Mouse (Mus musculus) liver, adult 2 months (tissue): ENCODE measurements around the gene Gm128. TPM values are rescaled to one million over a fixed set of nuclear protein-coding genes. Genes with fewer than 3 reads are reported as not detected.

Source experiments
- DNase-seq: peaks from one replicate; pipeline ENCODE4 v3.0.0-alpha.2; 2011; ENCODE audit warnings: low read depth, low spot score; ENCODE audit errors: extremely low read depth
- H3K27ac ChIP-seq: fragments of 200-500 bp; replicated peaks from 2 replicates; pipeline ENCODE4 v1.5.1; 2012; ENCODE audit warnings: low read depth, mild to moderate bottlenecking, control low read depth, inconsistent platforms, low read length; ENCODE audit not compliant: insufficient read depth
- H3K27me3 ChIP-seq: fragments of 200-500 bp; 2 replicates; pipeline ENCODE4 v1.6.1; 2012; ENCODE audit warnings: mild to moderate bottlenecking, moderate library complexity, low read length, inconsistent platforms; ENCODE audit not compliant: control insufficient read depth, insufficient read depth
- H3K36me3 ChIP-seq: fragments of 200-500 bp; 2 replicates; pipeline ENCODE4 v1.6.1; 2012; ENCODE audit warnings: low read length, inconsistent platforms; ENCODE audit not compliant: control insufficient read depth, insufficient read depth
- H3K4me1 ChIP-seq: fragments of 200-500 bp; 2 replicates; pipeline ENCODE4 v1.6.1; 2011; ENCODE audit warnings: low read length; ENCODE audit not compliant: control insufficient read depth, insufficient read depth
- H3K4me3 ChIP-seq: fragments of 200-500 bp; 2 replicates; pipeline ENCODE4 v1.5.1; 2011; ENCODE audit warnings: low read depth, mild to moderate bottlenecking, control low read depth, low read length, moderate library complexity; ENCODE audit not compliant: insufficient read depth
- H3K79me2 ChIP-seq: fragments of 200-500 bp; 2 replicates; pipeline ENCODE4 v1.6.1; 2012; ENCODE audit warnings: inconsistent platforms, mild to moderate bottlenecking, low read length, moderate library complexity; ENCODE audit not compliant: control insufficient read depth, insufficient read depth
- H3K9ac ChIP-seq: fragments of 200-500 bp; 2 replicates; pipeline ENCODE4 v1.6.1; 2012; ENCODE audit warnings: low read depth, mild to moderate bottlenecking, control low read depth, inconsistent platforms, low read length
- CTCF ChIP-seq: fragments of 200-500 bp; IDR thresholded peaks from 2 replicates; pipeline ENCODE4 v1.5.1; 2011; ENCODE audit warnings: low read depth, low read length, control low read depth
- POLR2A ChIP-seq: fragments of 200-500 bp; IDR thresholded peaks from 2 replicates; pipeline ENCODE4 v1.6.1; 2011; ENCODE audit warnings: low read length, control low read depth; ENCODE audit not compliant: insufficient read depth; ENCODE audit errors: extremely low read depth
- WGBS: fragments of 180-500 bp; shearing (Covaris S2); methylation state at CpG from one replicate; pipeline ENCODE4 v1.1.7; 2018; 5-methylcytosine and 5-hydroxymethylcytosine counted together
- polyA plus RNA-seq: library from polyadenylated mRNA; depleted of rRNA; stranded (reverse); fragments of >200 nt; gene quantifications from 2 replicates; pipeline ENCODE4 v1.2.3, GENCODE M21; 2012
- total RNA-seq: library from RNA; depleted of rRNA; stranded (reverse); fragments of >200 nt; gene quantifications from 2 replicates; pipeline ENCODE4 v1.2.3, GENCODE M21; 2014

The Gm128 gene
- total and polyA plus RNA-seq, 2 experiments: 0.09 TPM; not detected in 1

DNA sequence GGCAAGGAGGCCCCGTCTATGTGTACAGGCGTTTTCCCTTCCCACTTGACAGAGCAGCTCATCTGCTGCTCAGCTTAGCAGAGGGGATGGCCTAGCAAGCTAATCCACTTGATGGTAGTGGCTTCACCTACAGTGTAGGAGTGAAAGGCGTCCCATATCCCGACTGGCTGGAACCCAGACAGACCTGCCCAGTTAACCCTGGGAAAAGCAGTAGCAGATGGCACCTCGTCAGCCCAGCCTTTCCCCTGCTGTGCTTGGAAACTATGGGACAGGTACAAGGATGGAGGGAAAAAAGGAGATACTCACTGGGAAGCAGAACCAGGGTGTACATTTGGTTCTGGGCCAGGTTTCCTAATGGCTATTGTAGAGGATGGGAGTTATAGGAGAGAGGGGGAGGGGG is 9.0 kb upstream of the Gm128 start:
- Histone ChIP-seq H3K9ac (no peak overlapping the region), H3K27me3 (no peaks in the 10 kb centered on the region), H3K4me3 (no peak overlapping the region), H3K36me3 (peaks cover 3% of the 10 kb centered on the region; the same call in 1 of the 2 replicates), H3K79me2 (no peaks in the 10 kb centered on the region), H3K4me1 (no peaks in the 10 kb centered on the region), H3K27ac (no peak overlapping the region)
- TF ChIP-seq POLR2A: no peak
- no peak for TF ChIP-seq CTCF
- 91% methylated on average over 5 of the region's 5 CpGs for WGBS
- DNase-seq: no peak

DNA sequence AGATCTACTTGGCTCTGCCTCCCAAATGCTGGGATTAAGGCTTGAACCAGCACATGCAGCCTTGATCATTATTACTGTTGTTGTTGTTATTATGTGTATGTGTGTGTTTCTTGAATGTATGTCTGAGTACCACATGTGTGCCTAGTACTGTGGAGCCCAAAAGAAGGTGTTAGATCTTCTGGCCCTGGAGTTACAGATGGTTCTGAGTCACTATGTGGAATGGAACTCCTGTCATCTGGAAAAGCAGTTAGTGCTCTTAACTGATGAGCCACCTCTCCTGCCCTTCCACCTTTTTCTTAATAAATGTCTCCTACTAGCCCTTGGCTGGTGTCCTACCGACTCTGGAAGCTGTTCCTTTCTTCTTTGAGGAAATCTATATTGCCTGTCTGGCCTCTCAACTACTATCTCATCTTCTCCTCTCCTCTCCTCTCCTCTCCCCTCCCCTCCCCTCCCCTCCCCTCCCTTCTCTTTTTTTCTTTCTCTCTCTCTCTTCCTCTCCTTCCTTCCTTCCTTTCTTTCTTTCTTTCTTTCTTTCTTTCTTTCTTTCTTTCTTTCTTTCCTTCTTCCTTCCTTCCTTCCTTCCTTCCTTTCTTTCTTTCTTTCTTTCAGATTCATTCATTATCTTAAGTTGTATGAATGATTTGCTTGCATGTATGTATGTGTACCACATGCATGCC is 6.4 kb upstream of the Gm128 start:
- WGBS: 70% methylated on average over 1 of the region's 1 CpGs
- TF ChIP-seq POLR2A (no peak), CTCF (no peak)
- H3K27ac ChIP-seq: no peak overlapping the region
- H3K36me3 ChIP-seq: no peaks in the 10 kb centered on the region
- no peaks in the 10 kb centered on the region for H3K4me1 ChIP-seq
- H3K27me3 ChIP-seq: no peaks in the 10 kb centered on the region
- H3K4me3 ChIP-seq: no peak overlapping the region
- H3K9ac ChIP-seq: no peak overlapping the region
- H3K79me2 ChIP-seq: no peaks in the 10 kb centered on the region
- DNase-seq: no peak

DNA sequence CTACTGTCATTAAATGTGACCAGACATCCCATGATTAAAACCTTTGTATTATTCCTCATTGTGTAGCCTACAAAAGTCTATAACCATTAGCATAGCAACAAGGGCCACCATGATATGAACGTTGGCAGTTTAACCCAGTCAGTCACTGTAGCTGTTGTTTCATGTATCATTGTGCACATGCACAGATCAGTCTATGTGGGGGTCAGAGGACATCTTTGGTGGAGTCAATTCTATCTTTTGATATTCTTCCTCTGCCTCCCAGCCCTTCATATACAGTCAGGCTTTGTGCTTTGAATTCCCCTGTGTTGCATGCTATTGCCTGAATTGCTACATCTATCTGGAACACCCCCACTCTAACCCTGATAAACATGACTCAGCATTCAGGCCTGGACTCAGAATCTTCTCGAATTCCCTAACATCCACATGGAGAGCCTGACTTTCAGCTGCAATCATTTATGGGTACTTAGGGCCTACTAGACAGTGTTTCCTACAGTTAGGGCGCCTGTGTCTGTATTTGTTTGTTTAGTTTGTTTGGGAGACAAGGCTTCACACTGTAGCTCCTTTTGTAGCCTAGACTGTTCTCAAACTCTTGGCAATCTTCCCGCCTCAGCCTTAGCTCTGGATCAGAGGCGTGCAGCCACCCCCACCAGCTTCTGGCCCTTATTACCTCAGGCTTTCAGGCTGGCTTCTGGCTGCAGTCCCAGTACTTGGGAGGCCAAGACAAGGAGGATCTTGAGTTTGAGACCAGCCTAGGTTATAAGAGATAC is 5.2 kb upstream of the Gm128 start:
- H3K27ac ChIP-seq: no peak overlapping the region

DNA sequence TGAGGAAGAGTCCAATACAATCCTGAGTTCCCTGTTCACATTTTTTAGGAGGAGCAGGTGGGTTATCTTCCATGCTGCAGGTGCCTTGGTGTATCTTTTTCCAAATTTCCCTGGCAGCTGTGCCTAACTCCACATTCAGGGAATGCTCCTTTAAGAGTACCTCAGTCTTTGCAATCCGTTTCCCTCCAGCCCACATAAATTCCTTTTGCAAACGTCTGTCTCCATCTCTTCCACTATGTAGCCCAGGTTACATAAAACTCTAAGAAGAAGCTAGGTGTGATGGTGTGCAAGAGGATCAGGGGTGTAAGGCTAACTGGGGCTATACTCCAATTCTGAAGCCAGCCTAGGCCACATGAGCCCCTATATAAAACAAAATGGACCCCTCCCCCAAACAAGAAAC is 1.7 kb upstream of the Gm128 start:
- Histone ChIP-seq H3K79me2 (no peaks in the 10 kb centered on the region), H3K9ac (no peak overlapping the region), H3K4me1 (no peaks in the 10 kb centered on the region), H3K27me3 (no peaks in the 10 kb centered on the region), H3K4me3 (no peak overlapping the region), H3K36me3 (no peaks in the 10 kb centered on the region), H3K27ac (no peak overlapping the region)
- no peak for TF ChIP-seq POLR2A
- TF ChIP-seq CTCF: no peak
- WGBS: 87% methylated on average over 2 of the region's 2 CpGs
- no peak for DNase-seq

More for the DNA sequence above, 5.2 kb upstream of the Gm128 start:
- WGBS: 70% methylated on average over 5 of the region's 5 CpGs
- Histone ChIP-seq H3K4me3 (no peak overlapping the region), H3K36me3 (no peaks in the 10 kb centered on the region), H3K79me2 (no peaks in the 10 kb centered on the region), H3K9ac (no peak overlapping the region), H3K27me3 (no peaks in the 10 kb centered on the region), H3K4me1 (no peaks in the 10 kb centered on the region)
- DNase-seq: no peak
- TF ChIP-seq POLR2A (no peak), CTCF (no peak)

DNA sequence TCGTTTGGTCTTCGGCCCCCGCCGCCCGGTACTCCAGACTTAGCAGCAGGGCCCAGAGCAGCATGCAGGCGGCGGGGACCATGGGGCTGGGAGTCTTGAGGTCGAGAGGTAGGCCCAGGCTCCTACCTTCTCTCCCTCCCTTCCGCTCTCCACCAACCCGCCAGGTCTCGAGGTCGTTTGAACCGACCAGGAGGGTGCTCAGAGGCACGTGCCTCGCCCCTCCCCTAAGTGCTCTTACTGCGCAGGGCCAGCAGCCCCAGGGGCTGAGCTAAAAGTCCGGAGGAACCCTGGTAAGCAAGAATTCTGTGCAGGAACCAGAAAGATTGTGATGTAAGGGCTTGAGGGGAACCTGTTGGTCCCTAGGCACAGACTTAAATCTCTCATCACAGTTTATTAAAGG is 498 bp downstream of the Gm128 start:
- Histone ChIP-seq H3K4me1 (no peaks in the 10 kb centered on the region), H3K36me3 (no peaks in the 10 kb centered on the region), H3K9ac (no peak overlapping the region), H3K27ac (no peak overlapping the region), H3K27me3 (no peaks in the 10 kb centered on the region), H3K79me2 (no peaks in the 10 kb centered on the region), H3K4me3 (no peak overlapping the region)
- WGBS: 81% methylated on average over 17 of the region's 17 CpGs
- no peak for TF ChIP-seq CTCF
- TF ChIP-seq POLR2A: no peak
- DNase-seq: no peak

DNA sequence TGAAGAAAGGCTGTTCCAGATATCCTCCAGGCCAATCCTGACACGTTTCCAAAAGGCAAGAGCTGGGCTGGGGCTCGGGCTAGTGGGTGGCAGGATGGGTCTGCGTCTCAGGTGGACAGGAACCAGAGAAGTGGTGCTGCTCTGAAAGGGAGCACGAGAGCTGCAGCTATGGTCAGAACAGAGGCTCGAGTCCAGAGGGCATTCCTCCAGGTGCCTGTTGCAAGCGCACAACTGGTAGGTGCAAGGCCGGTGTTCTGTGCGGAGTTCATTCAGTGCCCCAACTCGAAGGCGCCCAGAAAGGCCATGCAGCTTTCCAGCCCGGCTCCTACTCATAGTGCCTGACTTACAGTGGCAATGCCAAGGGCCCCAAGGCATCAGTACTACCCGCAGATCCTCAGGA is 1.4 kb downstream of the Gm128 start:
- peaks cover under 1% of the 10 kb centered on the region; the same call in 1 of the 2 replicates for H3K36me3 ChIP-seq
- H3K4me3 ChIP-seq: no peak overlapping the region
- peak; percentile 66 for DNase-seq
- no peak overlapping the region for H3K9ac ChIP-seq
- 53% methylated on average over 12 of the region's 12 CpGs for WGBS
- no peak overlapping the region for H3K27ac ChIP-seq
- H3K27me3 ChIP-seq: no peaks in the 10 kb centered on the region
- no peak for TF ChIP-seq POLR2A
- TF ChIP-seq CTCF: no peak
- H3K79me2 ChIP-seq: no peaks in the 10 kb centered on the region
- H3K4me1 ChIP-seq: no peaks in the 10 kb centered on the region
